Mouse (Mus musculus): ENCODE measurements around the gene Igsf23.

DNA sequence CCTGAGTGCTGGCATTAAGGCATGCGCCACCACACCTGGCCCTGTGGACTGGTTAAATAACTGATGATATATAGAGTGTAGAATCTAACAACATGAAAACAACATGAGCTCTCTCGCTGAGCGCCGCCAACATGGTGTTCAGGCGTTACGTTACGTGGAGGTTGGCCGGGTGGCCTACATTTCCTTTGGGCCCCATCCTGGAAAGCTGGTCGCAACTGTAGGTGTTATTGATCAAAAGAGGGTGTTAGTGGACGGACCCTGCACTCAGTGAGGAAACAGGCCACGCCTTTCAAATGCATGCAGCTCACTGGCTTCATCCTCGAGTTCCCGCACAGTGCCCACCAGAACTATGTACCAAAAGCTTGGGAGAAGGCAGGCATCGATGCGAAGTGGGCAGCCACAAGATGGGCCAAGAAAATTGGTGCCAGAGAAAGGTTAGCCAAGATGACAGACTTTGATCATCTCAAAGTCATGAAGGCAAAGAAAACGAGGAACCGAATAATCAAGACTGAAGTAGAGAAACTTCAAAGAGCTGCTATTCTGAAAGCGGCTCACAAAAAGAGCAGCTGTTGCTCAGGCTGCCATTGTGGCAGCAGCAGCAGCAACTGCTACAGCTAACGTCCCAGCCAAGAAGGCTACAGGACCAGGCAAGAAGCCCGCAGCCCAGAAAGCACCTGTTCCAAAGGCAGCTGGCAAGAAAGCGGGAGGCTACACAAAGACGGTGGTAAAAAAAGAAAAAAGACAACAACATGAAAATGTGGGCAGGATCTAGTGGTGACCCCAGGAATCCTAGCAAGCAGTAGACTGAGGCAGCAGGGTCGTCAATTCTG, 38.6 kb downstream of the Igsf23 start:
- TF ChIP-seq POLR2A (IDR thresholded peaks at IDR 0.05; ENCODE audit: control insufficient read depth, extremely low read depth, insufficient read depth, low read length, poor library complexity), result 0 out of 2 replicates have a peak, but pooled peaks have one; percentile 4
- peak; percentile 33; the same call in 1 of the 2 replicates for TF ChIP-seq CTCF (IDR thresholded peaks at IDR 0.05; ENCODE audit: borderline replicate concordance, control insufficient read depth, extremely low read depth, insufficient read depth, low read length, poor library complexity)

All from thymus, adult 2 months (tissue).